Mouse (Mus musculus) right cerebral cortex, postnatal 10 days (tissue): ENCODE data around the gene Tiam2.

ENCODE experiments used
- DNase-seq, 2 experiments: peaks; one replicate each; pipeline ENCODE4 v3.0.0; 2021; ENCODE audit warnings: low spot score in 2 of 2

Gene Tiam2

DNA sequence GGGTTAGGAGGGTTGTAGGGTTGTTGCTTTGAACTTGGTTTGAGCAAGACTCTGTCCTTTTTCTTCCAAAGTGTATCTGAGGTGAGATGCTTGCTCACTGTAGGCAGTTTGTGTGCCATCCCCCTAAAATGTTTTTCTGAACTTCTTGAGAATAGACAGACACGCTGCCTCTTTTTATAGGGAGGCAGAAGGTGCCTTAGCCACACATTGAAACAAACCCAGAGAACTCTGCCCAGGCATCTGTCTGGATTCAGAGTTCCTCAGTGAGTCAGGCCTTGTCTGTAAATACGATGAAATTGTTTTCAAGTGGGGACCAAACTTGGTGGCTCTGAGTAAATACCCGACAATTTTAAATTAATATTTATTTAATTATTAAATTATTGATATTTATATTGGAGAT is 172.2 kb downstream of the Tiam2 start:
- peak in 1 of 2 experiments; percentile 58 for DNase-seq

DNA sequence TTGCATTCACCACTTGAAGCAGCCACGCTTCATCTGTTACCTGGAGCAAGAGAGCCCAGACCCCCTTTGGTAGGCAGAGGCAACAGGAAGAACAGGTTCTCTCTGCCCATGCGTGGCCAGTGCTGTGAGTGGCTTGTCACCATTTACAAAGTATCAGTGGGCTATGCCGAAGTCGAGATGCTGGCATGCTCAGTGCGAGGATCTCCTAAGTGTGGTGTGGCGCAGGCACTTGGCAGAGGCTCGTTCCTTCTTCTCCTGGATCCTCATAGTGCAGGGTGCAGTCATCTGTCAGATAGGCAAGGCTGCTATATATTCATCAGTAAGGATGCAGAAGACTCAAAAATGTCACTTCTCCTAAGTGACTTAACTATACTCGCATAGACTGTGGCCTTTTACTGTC is 173.1 kb downstream of the Tiam2 start:
- DNase-seq: peak; percentile 49 to 66

DNA sequence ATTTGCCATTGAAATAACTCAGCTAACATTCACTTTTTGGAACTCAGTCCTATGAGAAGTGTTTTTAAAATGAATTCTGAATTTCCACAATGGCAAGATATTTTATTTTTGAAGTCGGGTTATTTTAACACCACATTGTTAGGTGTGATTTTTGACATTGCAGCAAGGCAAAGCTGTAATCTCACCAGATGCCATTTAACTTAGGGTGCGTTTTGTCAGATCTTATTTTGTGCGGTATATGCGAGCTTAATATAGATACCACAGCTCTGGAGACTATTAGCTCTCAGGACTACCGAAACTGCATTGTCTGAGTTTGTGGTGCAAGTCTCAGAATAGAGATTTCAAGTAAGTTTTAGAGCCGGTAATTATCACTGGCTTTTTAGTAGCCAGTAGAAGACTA is 173.7 kb downstream of the Tiam2 start:
- no peak for DNase-seq

DNA sequence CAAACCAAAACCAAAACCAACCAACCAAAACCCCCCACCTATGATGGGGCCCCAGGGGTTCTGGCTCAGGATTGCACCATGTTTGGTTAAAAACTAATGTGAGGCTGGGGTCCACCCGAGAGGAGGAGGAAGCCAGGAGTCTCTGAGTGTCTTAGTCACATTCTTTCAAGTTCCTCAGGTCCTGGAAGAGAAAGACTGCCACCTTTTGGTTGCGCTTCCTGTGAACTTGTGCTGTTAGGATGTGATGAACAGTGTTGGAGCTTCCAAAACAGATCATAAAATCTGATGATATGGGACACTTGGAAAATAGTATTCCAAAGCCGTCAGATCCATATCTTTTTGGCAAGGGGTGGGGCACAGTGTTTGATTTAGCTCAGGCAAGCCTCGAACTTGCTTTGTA is 174.6 kb downstream of the Tiam2 start:
- DNase-seq: no peak

DNA sequence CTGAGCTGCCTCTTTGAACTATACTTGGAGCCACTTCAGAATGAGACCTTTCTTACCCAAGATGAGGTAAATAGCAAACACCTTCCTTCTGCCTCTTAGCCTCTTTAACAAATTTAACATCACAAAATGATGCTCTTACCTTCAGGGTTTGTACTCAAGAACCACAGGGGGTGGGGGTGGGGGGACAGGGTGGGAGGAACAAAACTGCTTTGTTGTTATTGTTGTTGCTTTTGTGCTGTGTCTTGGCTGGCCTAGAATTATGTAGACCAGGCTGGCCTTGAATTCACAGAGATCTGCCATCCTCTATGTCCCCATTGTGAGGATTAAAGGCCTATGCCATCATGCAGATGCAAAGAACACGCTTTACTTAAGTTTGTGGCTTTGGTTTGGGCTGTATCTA is 179.3 kb downstream of the Tiam2 start:
- no peak for DNase-seq

DNA sequence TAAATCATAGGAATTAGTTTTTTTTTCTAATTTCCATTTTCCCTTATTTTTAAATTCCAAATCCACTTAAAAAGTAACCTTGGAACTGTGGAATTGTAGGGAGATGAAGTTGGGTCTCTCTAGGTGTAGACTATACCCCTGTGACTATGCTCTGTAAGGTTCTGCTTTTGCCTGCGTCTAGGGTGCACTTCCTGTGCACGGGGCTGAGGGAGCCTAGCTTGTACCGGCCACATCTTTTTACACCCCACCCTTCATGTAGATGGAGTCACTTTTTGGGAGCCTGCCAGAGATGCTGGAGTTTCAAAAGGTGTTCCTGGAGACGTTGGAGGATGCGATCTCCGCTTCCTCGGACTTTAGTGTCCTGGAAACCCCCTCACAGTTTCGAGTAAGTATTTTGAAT is 180.1 kb downstream of the Tiam2 start:
- no peak for DNase-seq

DNA sequence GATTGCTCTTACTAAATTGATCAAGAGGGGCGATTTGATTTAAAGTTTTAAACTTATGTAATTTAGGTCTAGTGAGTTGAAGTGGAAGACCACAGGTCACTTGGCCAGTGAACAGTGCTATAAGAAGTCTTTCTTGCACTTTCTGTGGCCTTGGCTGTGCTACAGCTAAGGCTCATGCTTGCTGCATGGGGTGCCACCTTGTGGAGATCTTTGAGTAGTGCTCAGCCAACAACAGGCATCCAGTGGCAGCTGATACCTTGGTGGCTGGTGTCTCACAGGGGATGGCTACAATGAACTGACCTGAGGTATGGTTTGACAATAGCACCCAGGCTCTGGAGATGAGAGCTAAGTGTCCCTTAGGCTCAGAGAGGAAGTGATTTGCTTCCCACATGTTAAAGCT is 183.5 kb downstream of the Tiam2 start:
- DNase-seq: peak; percentile 79 to 84

DNA sequence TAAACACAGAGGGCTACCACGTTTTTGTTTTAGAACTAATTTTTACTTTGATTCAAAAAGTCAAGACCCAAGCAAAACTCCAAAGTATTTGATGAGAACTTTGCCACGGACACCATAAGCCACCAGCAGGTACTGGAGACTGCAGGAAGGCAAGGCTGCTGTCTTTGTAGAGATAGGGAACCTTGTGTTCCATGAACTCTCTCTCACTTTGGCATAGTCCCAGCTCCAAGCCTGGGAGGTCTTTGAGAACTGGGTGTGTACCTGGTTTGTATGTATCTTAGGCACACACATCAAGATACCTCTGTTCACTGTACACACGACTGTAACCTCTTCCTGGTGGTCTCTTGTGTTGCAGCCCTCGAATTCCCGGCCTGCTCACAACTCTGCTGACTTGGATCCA is 187.9 kb downstream of the Tiam2 start:
- no peak for DNase-seq

DNA sequence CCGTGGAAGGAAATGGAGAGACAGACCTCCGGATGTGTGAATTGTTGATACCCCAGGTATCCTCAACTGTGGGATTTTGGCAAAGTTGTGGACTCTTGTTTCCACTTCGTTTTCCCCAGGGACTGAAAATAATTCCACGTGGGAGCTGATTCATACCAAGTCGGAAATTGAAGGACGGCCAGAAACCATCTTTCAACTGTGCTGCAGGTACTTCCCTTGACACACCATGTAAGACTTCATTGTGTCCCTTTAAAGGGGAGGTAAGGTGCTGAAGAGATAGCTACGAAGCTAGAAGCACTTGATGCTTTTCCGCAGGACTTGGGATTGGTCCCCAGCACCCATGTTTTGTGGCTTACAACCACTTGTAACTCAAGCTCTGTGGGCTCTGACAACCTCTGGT is 189.5 kb downstream of the Tiam2 start:
- DNase-seq: no peak

DNA sequence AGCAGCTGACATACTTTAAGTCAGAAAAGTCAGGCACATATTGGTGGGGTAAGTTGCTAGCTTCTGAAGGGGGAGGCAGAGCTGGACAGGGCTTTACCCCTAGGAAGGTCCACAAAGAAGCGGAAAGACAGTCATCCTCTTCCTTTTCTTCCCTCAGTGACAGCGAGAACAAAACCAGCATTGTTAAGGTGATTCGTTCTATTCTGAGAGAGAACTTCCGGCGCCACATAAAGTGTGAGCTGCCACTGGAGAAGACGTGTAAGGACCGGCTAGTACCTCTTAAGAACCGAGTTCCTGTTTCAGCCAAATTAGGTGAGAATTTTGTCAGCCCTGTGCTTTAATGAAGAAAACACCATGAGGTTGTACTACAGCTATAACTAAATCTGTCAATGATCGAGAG is 190.0 kb downstream of the Tiam2 start:
- no peak for DNase-seq

DNA sequence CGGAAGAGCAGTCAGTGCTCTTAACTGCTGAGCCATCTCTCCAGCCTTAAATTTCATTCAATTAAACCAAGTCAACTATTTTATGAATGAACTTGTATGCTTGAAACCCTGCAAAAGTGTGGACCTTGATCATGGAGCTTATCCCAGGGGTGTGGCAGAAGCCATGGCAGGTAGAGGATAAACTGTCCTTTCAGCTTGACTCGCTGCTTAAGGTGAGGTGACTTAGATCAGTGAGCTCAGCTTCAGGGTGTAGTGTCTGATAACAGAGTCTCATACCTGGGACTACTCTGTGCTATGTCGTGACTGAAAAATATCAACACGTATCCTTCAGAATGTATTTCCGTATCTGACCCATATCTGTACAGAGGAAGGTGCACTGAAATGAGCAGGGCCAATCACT is 194.0 kb downstream of the Tiam2 start:
- DNase-seq: no peak

DNA sequence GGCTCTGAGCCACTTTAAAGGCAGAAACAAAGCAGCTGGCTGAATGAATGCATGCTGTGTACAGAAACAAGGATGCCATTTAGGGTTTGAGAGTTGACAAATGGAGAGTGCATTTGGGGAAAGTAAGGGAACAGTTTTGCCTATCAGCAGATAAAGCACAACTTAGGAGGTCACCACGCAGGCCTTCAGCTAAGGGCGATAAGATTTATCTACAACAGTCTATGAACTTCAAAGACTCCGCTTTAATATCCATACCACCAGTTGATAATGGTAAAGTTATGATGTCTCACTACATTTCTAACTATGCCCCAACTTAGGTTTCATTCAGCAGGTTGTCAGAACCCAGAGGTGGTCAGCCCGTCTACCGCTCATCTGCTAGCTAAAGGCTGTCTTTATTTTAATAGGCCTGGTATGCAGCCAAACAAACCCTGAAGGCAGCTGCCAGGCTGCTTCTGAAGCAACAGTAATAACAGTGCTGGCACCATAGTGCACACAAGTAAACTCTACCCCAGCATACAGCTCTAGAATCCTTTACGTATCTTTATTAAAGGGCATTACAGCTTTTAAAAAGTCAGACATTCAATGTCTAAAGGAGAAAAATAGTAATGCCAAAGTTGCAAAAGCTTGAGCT is 201.6 kb downstream of the Tiam2 start:
- DNase-seq: no peak

DNA sequence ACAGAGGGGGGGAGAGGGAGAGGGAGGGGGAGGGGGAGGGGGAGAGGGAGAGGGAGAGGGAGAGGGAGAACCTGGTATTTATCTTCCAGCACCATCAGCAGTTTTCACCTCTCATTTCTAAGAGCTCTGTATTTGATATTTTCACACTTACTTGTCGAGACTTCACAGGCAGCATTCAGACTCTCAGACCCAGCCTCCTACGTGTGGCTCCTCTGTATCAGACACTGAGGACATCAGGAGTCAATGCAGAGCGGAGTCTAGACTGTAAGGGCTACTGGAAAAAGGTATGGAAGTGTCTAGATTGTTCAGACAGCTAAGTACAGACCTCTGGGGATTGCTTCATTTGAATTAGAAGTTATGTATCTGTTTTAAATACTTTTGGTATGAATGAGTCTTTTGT is 203.2 kb downstream of the Tiam2 start:
- no peak for DNase-seq

DNA sequence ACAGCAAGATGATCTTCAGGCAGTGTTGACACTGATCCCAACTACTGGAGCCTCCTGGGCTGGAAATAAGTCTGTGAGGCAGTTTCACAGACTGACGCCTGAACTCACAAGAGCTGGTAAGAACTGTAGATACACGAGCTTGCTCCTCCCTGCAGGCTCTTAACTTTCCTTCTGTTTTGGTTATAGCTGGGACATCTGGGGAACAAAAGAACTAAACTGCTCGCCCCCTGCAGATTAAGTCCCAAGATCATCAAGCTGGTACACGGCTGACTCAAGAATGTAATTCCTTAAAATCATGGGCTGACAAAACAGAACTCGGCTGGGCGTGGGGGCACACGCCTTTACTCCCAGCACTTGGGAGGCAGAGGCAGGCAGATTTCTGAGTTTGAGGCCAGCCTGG is 204.2 kb downstream of the Tiam2 start:
- DNase-seq: no peak

DNA sequence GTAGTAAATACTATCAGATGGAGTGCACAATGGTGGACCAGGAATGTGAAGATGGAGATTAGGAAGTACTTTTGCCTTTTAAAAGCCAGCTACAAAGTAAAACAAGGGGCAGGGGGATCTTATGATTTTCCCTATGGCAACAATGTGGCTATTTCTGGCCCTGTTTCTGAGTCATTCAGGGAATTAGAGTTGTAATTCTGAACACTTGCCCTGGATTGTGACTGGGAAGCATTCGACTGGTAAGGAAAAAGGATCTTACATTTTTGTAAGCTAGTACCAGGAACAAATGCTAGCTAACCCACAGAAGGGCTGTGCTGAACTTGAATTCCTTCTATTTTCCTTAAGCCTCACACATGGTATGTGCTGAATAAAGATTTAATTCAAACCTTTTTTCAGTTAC is 205.3 kb downstream of the Tiam2 start:
- no peak for DNase-seq

DNA sequence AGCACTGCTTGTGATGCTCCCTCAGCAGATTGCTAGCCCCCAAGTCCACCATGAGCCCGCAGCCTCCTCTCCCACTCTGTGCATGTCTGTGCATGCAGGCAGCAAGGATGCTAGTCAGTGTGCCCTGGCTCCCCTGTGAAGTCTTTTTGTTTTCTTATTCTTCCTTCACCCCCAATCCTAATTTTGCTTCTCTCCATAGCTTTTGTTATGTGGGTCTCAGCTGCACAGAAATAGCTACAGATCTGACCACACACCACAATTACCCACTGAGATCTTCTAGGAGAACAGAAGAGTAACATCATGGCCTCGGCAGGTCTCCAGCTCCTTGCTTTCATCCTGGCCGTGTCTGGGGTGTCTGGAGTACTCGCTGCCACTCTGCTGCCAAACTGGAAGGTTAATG is 205.9 kb downstream of the Tiam2 start, which contains the start of gene Cldn20:
Cldn20 (plus strand) TSS at position 301 of the 400 bp plus-strand sequence.
- DNase-seq: no peak

DNA sequence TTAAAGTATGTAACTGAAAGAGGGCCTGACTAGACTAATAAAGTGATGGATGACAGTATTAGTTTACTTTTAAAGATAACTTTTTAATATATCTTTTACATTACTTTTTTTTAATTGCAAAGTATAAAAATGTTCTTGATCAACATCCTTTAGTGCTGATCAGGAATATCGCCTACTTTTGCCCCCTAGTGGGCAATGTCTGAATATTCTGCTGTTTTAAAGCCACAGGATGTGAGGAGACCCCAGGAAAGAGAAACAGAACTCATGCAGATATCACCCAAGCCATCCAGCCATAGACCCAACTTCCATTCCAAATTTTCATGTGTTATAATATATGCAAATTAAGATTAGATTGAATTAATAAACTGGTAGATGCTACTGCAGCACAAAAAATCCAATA is 207.1 kb downstream of the Tiam2 start:
- DNase-seq: peak; percentile 52 to 59

DNA sequence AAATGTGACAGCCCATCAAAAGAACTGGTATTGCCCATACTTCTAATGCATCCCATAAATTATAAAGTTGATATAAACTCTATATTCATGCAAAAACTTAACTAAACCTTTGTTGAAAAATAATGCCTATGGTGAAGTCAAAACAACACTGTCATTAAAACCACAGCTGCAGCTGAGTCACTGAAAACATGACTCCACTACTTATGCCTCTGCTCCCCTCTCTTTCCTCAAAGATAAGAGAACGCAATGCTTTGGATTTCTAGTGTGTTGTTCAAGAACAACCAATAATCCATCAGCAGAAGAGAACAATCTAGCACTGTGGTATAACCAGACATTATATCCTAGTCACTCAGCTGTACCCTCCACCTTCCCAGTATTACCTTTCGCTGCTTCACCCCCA is 213.9 kb downstream of the Tiam2 start:
- DNase-seq: no peak

DNA sequence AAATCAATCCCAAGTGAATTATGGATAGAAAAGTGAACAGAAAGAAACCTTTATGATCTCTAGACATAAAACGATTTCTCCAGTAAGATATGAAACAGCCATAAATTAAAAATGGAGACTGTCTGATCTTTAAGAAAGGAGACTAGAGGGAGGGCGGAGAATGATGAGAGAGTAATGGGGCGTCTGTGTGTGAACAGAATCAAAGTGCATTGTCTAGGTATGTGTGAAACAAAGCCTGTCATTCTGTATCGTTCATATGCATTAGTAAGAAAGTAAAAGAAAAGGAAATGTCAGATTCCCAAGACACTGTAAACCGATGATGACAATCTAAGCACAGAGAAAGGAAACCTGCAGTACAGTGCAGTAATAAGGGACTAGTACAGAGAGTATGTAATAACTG is 214.7 kb downstream of the Tiam2 start:
- DNase-seq: no peak

DNA sequence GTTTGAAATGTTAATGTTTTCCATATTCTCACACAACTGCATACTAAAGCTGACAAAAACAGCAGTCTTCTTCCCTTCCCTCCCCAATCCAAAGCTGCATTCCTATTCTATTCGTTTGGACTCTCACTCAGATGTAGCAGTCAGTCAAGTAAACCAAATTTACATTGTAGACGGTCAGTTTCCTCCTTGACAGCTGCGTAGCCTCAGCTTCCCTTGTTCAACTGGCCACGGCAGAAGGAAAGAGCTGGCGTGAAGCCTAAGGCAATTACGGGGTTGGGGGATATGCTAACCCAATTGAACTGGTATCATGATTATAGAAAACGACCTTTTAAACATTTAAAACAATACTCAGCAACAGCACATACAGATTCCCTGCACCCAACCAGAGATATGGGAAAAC is 221.4 kb downstream of the Tiam2 start:
- DNase-seq: no peak

DNA sequence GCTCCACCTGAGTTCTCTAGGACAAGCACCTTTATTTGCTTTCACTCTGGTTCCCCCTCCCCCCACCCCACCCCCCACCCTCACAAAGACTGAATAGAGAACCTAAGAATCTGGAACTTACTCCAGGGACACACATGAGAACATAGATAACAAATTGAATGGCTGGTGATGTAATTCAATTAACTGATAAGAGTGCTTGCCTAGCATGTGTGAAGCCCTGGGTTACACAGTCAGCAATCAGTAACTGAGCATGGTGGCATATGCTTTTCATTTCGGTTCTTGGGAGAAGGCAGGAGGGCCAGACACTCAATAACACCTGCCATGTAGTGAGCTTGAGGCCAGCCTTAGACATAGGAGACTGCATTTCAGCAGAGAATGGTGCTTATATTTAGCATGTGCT is 229.9 kb downstream of the Tiam2 start:
- DNase-seq: no peak

DNA sequence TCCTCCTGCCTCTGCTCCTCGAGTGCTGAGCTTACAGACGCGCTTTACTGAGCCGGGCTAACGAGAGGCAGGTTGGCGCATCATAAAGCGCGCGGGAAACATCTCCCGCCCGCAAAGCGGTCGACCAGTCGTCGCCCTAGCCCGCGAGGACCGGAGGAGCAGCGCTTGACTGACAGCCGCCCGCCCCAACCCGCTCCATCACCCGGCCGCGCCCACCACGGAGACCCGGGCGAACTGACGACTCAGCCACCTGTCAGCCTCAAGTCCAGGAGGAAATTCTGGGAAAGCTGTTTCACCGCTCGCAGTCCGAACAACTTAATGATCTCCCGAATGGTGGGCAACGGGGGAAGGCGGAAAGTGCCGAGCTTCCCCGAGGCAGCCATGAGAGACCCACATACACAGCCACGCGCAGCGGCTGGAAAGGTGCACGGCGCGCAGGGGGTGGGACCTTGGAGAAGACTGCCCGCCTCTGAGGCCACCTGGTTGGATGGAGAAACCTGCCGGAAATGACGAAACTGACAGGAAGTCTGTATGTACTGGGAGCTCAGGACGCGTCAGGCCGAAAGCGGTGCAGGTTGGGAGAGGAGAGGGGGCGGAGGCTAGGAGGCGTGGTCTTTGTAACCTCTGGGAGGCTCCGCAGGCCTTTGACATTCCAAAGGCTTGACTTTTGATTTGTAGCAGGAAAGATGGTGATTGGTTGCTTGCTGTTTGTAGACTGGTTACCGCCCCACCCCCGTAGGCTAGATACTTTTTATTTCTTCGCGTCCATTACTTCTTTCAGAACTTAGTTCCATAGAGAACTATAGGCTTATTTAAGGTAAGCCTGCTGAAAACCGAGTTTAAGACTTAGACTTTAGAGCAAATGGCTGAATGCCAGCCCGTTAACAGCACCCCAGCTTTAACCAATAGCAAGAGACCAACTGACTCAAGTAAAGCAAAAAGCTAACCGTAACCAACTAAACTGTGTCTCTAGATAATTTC is 231.2 kb downstream of the Tiam2 start, which contains the start of gene Tfb1m:
Tfb1m (minus strand) TSS at position 451 of the 981 bp plus-strand sequence.
- DNase-seq: peak; percentile 99

DNA sequence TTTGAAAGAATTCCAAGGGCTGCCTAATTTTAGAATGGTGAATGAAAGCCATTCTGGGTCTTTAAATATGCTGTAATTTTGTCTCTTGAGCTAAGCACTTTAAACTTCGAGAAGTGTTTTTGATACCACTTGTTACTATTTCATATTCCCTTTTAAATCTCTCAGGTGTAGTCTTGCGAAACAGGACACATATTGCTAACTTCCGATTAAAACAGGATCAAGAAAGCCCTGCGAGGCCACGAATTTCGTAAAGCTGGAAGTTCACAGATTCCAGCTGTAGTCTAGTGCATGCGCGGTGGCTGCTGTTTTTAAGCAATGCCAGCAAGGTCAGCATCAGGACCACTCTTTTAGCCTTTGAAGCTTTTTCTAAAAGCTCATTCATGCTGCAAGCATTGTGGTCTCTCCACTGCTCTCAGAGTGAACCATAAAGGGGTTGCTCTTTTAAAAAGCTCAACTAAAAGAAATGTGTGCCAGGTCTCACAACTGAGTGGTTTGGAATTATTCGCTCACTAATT is 232.0 kb downstream of the Tiam2 start:
- no peak for DNase-seq
